Mouse (Mus musculus) heart, postnatal 4 days (tissue): ENCODE measurements around the gene Klf6. TPM values are rescaled to one million over a fixed set of nuclear protein-coding genes. Genes with fewer than 3 reads are reported as not detected.

Source experiments
- DNase-seq: peaks from one replicate; pipeline ENCODE4 v3.0.0; 2021
- total RNA-seq, 2 experiments: library from RNA; stranded (reverse); gene quantifications; 2 replicates each; pipeline ENCODE4 v1.2.3; 2021

Klf6 gene
- total RNA-seq, 2 experiments from 2014 or later, result 62.0 to 68.7 TPM

DNA sequence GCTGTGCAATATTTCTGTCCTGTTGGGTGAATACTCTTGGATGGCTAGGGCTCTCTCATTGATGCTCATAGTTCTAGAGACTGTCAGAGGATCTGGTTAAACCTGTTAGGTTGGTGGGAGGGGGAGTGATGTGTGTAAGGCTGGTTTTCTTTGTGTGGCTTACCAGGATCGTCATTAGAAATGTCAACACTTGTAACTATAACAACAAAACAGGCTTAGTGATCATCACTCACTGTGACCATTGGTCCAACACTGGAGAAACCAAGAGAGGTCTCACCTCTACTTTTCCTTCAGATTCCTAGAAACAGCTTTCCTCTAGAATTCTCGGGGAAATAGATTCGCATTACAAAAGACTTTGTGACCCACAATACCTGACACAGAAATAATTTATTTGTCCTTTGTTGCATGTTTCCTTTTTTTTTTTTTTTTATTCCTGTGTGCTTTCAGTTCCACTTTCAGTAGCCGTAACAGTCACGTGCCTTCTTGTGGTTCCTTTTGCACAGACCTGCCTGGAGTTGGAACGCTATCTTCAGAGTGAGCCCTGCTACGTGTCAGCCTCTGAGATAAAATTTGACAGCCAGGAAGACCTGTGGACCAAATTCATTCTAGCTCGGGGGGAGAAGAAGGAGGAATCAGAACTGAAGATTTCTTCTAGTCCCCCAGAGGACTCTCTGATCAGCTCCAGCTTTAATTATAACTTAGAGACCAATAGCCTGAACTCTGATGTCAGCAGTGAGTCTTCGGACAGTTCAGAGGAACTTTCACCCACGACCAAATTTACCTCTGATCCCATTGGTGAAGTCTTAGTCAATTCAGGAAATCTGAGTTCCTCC is 3.2 kb downstream of the Klf6 start:
- DNase-seq, result peak; percentile 39

DNA sequence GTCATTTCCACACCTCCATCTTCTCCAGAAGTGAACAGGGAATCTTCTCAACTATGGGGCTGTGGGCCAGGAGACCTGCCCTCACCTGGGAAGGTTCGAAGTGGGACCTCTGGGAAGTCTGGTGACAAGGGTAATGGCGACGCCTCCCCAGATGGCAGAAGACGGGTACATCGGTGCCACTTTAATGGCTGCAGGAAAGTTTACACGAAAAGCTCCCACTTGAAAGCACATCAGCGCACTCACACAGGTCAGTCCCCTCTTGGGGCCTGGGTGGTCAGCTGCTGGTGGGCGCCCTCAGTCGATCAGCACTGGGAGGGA is 3.8 kb downstream of the Klf6 start:
- DNase-seq, result no peak

DNA sequence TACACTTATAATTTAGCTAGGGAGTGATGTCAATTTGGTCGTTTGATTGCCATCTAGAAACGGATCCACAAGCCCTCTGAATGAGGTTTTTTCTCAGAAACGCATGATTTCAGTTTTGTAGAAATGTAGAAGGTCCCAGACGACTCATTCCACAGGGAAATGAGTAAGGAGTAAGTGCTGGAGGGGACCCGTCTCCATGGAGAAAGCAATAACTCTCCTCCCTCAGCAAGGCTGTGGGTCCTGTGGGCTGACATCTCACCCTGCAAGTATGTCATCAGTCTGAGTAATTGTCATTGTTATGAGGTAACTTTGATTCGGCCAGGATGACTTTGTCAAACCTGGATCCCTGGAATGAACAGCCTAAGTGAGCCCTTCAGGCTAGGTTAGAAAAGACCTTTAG is 4.8 kb downstream of the Klf6 start:
- DNase-seq, result no peak

DNA sequence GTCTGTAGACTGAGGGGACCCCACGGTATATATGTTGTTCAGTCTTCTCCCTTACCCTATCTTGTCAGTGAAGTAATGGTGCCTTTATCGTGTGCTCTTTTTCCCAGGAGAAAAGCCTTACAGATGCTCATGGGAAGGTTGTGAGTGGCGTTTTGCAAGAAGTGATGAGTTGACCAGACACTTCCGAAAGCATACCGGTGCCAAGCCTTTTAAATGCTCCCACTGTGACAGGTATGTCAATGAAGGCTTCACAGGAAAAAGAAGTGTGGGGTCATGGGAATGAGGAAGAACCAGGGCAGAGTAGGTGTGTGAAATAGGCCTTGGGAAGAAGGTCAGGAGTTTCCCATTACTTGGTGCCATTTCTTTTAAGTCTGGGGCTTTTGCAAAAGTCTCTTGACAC is 5.2 kb downstream of the Klf6 start:
- no peak for DNase-seq

DNA sequence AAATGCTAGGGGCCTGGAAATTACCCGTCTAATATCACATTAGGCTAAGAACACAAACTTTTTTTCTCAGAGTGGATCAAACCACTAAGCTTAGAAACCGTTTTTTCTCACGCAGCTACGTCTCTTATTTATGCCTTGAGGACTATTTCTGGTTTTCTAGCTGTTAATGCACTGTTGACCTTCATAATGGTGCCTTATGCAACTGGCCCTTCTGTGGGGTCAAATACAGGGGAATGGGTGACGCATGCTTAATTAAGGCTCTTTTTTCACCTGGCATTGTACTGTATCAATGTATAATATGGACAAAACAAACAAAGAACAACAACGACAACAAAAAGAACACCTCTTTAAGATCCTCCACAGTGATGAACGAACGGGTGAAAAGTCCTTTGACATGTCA is 7.1 kb downstream of the Klf6 start:
- DNase-seq, result no peak

DNA sequence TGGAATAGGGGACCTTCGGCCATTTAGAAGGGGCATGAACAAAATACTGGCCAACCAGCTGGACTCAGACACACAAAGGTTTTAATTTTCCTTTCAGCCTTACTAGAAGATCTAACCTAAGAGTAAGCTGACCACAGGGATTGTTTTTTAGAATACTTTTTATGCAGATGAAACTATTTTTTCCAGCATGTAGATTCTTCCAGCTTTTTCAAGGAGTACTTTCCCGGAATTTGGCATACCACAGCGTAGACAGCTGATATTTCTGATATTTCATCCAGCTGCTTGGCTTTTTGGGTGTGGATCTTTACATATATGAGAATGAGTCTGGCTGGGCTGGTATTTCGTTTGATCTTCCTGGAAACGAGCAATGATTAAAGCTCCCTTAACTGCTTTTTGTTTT is 8.2 kb downstream of the Klf6 start:
- DNase-seq, result no peak

DNA sequence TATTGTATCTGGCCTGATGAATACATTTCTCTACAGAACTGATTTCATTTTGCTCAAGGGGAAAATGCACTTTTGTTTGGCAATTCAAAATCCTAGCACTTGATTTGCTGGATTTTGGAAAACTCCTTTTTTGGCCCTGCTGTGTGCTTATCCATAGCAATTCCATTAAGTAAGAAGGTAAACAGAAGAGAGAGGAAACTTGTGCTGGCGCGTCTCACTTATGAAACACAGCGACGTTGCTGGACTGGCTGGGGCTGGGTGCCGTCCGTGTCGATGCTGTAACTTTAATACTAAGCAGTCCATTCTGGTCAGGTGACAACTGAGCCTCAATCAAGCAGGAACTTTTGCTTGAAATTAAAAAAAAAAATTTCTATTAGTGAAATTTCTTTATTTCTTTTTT is 8.6 kb downstream of the Klf6 start:
- DNase-seq, result peak; percentile 64

DNA sequence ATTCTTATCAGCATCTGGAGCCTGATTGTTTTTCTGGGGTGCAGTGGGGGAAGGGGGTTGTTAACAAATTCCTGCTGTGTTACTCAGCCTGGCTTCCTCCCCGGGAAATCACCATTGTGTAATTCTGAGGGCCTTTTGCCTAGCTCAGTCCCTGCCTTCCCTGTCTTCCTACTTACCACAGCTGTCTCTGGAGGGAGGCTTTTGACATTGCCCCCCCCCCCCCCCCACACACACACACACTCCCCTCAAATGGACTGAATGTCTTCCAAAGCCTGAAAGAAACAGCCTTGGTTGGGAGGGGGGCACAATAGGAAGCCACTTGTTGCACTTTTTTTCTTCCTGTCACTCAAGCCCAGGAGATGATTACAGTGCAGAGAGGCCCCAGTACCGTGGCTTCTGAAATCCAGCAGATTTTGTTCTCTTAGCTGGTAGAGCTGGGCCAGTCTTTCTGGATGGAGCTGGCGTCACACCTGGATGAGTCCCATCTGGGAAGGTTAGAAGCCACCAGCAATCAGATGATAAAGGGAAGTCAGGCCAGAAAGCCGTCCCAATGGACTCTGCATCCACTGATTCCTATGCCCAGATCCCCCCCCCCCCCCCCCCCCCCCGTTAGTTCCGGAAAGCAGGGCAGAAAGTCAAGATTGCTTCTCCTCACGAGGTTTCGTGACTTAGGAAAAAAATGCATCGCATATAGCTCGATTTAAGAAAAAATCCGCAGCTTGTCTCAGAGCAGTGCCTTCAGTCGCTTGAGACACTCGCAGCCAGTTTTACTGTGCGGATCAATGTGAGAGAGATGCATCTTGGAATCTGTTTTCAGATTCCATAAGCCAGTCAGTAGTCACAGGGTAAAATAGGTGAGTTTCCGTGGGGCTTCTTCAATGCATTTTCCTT is 9.3 kb downstream of the Klf6 start:
- DNase-seq, result peak; percentile 69

DNA sequence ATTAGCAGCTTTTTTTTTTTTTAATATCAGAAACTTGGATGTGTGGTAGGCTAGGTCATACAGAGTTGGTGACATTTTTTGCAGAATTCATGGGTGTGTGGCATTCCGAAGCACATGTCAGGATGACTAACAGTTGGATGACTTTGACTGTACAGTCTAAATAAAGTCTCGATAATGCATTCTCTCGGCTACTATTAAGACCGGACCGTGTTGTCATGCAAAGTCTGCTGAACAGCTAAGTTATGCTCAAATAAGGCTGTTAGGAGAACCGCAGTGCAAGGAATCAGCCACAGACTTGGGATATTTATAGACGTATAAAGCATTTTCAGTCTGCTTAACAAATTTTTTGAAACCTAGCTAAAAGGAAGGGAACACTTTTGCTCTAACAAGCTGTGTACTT is 10.1 kb downstream of the Klf6 start:
- DNase-seq, result no peak

DNA sequence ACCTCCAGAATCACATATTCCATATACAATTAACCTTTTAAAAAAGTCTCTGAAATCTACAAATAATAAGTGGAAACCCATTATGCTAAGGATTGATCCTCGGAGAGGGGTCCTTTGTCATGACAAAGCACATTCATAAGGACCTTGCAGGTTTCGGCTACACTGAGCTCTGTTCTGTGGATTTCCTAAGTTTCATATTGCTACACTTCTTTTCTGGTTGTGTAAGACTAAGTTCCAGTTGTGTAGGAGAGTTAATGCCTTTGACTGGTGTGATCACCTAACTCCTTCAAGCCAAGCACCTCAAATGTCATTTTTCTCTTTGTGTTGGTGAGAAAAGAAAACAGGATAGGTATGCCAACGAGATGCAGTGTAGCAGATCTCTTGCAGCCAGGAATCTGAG is 12.4 kb downstream of the Klf6 start:
- no peak for DNase-seq

DNA sequence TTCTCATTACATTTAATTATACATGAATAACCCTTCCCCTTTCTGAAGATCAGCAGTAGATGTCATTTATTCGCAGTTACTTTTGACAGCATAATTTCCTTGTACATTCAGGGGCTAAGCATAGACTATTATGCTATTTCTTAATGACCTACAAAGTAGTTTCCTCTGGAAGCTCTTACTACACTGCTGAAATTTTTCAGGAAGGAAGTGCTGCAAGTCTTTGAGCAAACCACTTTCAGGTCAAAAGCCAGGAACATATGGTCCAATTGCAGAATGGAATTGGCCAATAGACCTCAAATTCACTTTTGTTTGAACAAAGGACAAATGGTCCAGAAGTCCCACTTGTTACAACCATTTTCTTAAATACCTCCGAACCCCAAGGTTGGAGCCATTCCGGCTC is 14.2 kb downstream of the Klf6 start:
- DNase-seq, result no peak

DNA sequence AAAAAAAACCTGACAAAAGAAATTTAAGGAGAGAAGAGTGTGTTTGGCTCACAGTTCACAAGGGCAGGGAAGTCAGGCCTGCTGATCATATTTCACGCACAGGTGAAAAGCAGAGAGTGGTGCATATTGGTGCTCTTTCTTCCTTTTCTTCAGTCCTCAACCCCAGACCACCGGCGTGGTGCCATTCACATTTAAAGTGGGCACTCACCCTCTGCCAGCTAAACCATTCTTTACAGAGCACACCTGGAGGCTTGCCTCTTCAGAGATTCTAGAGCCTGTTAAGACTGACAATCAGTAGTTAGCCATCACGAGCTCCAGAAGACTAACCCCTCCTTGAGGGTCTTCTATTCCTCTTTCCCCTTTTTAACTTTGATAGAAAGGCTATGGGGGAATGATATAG is 17.5 kb downstream of the Klf6 start:
- DNase-seq, result no peak

DNA sequence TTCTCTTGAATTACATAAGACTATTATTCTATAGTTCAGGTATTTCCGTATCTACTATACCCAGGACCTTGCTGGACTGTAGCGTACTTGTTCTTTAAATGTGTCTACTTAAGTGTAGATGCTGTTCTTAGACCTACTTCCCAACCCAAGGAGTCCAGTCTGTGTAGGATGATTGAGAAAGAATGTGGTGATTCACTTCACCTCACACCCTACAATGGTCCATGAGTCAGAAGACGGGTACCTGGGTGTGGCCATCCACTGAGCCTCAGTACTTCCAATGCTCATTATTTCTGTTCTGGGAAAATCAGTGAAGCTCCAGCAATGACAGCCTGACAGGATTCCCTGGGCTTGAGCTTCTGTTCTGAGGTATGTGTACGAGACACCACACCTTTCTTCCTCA is 25.5 kb downstream of the Klf6 start:
- no peak for DNase-seq

DNA sequence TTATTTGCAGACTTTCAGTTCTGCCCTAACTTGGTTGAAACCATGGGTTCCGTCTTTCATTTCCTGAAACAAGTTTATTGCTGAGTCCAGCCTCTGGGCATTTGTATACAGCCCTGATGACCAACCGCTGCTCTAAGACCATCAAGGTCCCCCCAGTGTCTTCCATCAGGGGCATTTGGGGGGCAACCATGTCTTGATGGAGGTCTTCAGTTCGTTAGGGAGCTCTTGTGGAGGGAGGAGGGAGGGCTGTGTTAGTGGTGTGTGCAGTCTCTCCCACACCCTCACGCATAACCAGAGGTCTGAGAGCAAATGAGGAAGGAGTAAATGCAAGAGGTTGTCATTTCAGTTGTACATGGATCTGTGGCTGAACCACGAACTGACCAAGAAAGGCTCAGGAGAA is 26.9 kb downstream of the Klf6 start:
- DNase-seq, result no peak

DNA sequence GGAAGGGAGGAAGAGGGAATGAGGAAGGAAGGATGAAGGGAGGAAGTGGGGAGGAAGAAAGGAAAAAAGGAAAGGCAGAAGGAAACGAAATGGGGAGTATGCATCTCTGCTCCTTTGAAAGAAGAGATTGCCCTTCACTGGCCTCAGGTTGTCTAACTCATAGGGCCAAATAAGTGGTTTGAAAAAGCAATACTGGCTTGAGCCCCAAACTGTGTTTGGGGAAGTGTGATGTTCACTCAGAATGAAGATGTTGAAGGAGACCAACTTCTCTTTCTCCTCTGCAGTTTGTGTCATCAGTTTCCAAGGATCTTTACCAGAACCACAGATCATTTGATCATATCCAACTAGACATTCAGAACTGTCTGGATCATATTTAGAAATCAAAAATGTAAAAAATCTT is 27.4 kb downstream of the Klf6 start:
- DNase-seq, result no peak

DNA sequence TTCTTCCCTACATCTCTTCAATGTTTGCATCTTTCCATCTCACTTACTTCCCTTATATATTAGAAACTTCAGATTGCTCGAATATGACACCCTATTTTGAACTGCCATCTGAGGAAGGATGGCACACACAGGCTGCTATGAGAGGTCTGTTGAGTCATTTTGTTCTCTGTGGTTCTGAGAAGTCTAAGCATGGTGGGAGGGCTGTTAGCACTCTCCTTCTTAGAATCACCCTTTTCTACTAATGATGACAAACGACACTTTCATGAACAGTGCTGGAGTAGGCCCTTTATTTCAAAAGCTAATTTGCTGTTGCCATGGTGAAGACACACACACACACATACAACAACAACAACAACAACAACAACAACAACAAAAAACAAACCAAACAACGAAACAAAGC is 28.8 kb downstream of the Klf6 start:
- no peak for DNase-seq

DNA sequence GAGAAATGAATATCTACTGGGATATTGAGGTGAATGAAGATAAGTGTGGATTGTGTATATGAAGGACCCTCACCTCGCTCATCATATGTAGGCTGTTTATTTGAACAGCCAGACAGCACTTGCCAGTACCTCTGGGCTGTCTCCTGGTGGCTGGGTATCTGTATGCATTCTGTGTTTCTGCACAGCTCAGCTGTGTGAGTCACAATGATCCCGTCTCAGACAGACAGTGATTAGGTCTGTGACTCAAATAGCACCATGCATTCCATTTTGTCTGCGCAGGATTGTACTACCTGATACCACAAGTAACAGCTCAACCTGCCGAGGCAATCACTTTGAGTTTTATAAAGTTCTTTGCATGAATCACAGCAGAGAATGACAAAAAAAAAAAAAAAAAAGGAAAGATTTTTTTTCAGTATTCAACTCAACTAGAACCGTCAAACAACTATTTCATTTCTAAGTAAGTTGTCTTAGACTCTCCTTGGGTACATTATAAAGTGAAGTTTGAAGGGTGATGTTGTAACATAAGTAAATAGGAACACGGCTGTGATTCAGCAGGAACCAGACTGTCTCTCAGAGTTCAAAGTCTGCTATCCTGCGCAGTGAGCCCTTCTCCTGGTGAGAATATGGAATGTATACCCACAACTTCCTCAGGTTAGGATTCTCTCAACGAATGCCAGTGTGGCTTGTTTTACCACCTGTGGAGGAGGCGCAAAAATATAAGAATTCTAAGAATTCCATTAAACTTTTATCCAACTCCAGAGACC is 31.6 kb downstream of the Klf6 start:
- DNase-seq, result no peak

DNA sequence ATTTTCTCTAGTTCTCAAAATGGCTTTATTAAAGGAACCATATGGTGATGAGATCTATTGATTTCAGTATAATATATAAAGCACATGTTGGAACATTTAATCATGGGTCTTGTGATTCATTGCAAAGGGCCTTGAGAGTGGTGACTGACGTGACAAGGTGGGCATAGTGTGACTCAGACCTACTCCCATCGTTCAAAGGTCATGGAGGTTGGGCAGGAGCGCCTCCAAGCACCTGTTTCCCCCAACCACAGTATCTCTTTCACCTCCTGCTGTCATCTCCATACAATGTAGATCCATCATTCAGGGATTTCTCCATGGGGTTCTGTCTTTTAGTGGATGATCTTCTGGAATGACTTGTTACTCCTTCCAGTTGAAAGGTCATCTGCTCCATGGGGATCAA is 33.6 kb downstream of the Klf6 start:
- no peak for DNase-seq

DNA sequence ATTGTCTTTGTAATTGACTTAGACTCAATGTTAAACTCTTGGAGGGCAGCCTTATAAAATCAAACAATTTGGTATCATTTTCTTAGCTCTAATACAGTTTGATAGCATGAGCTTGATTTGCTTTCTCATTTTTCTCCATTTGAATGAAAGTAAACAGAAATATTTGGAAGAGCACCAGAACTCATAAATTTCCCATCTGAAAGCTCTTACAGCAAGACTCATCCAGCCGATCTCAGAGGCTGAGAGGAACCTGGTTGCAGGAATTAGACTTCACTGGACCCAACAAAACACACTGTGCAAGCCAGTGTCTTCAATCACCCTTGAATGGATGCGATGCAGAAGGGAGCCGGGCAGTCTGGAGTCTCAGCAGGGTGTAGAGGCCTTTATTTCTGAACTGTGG is 34.6 kb downstream of the Klf6 start:
- no peak for DNase-seq

DNA sequence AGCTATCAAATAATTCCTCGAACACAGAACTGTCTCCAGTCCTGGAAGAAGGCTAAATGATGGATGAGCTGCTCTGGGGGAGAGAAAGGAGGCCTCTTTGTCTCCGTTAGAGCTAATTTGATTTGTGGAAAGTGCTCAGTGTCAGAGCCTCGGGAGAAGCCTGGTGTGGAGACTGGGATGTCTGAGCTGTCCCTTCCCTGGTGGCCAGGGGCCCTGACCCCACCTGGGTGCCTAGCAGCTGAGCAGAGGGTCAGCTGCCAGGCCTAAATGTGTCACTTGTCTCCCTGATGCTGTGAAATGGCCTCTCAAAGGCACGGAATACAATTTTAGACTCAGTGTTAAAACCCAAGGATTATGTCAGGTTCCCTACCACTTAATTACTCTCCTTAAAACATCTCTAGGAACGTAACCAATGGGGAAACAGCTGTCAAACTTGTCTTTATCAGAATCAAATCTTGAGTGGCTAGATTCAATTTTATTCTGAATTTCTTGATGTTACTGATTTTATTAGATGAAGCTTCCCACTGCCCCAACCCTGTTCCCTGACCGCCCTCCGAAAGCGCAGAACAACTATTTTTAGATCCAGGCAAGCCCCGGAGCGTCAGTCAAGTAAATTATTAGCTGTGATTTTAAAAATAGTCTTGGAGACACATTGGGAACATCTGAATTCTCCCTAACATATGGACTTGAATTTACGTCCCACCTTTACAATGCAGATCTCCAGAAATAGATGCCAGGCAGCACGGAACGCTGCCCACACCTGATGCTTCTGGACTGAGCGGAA is 36.1 kb downstream of the Klf6 start:
- peak; percentile 12 for DNase-seq

DNA sequence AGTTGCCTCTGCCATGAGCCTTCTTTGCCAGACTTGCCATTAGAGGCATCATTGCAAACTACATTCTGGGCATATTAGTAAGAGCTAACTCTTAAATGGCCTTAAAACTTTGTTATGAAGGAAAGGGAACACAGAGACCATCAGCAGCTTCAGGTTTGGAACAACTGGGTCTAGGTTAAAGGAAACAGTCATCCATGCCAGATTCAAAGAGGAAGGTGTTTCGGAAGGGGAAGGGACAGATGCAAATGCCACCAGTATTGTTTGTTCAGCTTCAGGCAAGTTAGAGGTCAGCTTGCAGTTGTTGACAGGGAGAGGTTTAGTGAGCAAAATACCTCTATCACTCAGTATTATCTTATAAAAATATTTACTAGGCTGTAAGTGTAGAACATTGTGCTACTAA is 37.7 kb downstream of the Klf6 start:
- no peak for DNase-seq

DNA sequence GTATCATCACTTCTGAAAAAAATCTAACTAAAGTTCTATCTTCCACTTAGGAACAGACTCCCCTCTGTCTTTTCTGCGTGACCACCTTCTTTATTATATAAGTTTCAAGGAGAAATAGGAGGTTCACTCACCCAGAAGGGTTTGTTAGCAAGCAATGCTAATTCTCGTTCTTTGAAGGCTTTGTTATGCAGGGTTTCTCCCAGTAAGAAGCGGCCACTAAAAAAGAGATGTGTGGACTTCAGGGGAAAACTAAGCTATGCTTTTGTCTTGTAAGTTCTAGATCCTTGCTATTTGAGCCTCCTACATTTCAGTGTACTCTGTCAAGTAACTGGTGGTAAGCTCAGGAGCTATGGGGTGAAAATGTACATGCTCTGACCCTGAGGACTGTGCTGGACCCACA is 38.4 kb downstream of the Klf6 start:
- no peak for DNase-seq

DNA sequence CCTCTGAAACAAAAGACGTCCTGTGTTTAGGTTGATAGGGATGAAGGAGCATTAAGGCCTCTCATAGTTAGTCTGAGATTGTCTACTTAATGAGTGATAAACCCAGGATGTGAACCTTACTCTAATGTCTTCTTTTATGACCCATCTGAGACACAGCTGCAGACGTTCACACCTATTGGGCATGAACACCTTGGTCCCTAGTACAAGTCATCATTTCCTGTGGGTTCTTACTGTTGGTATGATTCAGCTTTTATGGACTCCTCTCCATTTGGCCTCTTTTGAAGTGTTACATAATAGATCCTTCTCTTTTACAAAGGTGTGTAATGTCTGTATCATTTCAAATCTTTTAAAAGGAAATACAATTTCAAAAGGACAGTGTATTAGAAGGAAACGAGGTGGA is 51.9 kb downstream of the Klf6 start:
- no peak for DNase-seq
